ENCODE assay signal across 18 mouse cellular contexts in the genomic region with DNA sequence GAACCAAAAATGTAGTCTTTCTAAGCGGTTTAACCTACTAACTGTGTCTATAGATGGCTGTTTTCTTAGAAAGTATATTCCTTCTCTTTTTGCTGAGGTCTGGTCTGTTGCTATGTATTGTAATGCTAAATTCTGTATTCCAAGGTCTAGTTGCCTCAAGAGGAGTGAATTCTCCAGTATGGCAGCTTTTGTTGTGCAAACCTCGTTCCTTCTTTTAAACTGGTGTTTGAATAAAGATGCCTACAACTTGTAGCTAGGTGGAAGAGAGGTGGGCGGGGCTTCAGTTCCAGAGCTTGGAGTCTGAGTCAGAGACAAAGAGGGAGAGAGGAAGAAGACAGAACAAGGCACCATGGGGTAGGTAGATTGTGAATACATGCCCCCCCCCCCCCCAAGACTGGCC.
"Had no signal": no experiment of that assay in that cellular context is flagged by ENCODE, and none has a peak within 500 bp of the region (broad histone marks: within the 10 kb centered on the region; RNA-seq: fewer than 3 reads in every experiment).

No protein-coding gene starts in this region.

- H3K27me3 ChIP-seq: kidney, embryonic 15.5 days; liver, embryonic 13.5 days; midbrain, embryonic 13.5 days had no signal

- H3K36me3 ChIP-seq: kidney, embryonic 15.5 days; liver, embryonic 13.5 days; midbrain, embryonic 13.5 days had no signal

- DNase-seq: kidney, adult 2 months; kidney, postnatal 10 days; kidney, postnatal 4 days; layer of hippocampus, postnatal 36 days; liver, embryonic 13.5 days; lung, embryonic 14.5 days; right cerebral cortex, adult 18-20 months; right cerebral cortex, postnatal 14 days; right cerebral cortex, postnatal 4 days; thymus, adult 2 months; thymus, postnatal 14 days; thymus, postnatal 4 days had no signal

- ATAC-seq: lung, postnatal 0 days; midbrain, embryonic 13.5 days had no signal

- H3K9ac ChIP-seq: kidney, embryonic 15.5 days; liver, embryonic 13.5 days; lung, embryonic 14.5 days; midbrain, embryonic 13.5 days had no signal

- H3K4me1 ChIP-seq: kidney, embryonic 15.5 days; liver, embryonic 13.5 days; midbrain, embryonic 13.5 days had no signal

- H3K27ac ChIP-seq: kidney, embryonic 15.5 days; left cerebral cortex, adult 2 months; liver, embryonic 13.5 days; macrophage; midbrain, embryonic 13.5 days; stomach, postnatal 0 days had no signal

- H3K9me3 ChIP-seq: kidney, embryonic 15.5 days; liver, embryonic 13.5 days; midbrain, embryonic 13.5 days had no signal

- H3K4me3 ChIP-seq: kidney, embryonic 15.5 days; left cerebral cortex, adult 2 months; liver, embryonic 13.5 days; midbrain, embryonic 13.5 days had no signal
